Mouse (Mus musculus) ES-Bruce4 (cell line): ENCODE data around the gene Metap1d.

ENCODE experiments used
- CTCF ChIP-seq: IDR thresholded peaks from one replicate; pipeline ENCODE4 v1.8.1; 2011; ENCODE audit warnings: low read depth, low read length
- EP300 ChIP-seq: IDR thresholded peaks from 2 replicates; pipeline ENCODE4 v1.6.1; 2011; ENCODE audit warnings: low read depth, low read length; ENCODE audit not compliant: insufficient read depth

- no peak for TF ChIP-seq CTCF
- no peak for TF ChIP-seq EP300
Measured at GRCm38 (mm10) chr2:71542816-71543301, 89.8 kb downstream of the Metap1d start.
